Mouse (Mus musculus): ENCODE measurements around the gene Sema3b. TPM values are rescaled to one million over a fixed set of nuclear protein-coding genes. Genes with fewer than 3 reads are reported as not detected.

The Sema3b gene
- polyA plus RNA-seq, 1 experiment from 2014 or later = 5.1 TPM

DNA sequence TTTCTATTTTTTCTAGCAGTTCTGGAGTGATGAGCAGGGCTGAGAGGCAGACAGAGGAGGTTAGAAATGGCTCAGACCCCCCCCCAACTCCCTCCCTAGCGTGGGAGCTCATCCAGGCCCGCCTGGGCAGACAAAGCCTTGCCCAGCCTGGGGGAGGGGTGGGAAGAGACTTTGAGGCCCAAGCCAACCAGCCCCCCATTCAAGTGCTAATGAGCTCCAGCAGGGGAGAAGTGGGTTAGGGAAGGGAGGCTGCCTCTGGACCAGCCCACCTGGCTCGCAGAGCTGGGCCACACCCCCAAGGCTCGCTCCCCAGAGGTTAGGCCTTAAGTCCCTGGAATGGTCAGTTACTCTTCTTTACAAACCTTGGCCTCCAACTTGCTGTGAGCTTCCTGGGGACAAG is 21.5 kb upstream of the Sema3b start:
- 3% methylated on average over 4 of the region's 4 CpGs for WGBS
- H3K4me2 ChIP-seq (replicated peaks) = peak overlapping the region; percentile 99
- peak; percentile 44 for ATAC-seq (ENCODE audit: low FRiP score)
- peak overlapping the region; percentile 97 for H3K27ac ChIP-seq
- peaks cover 5% of the 10 kb centered on the region; the same call in 1 of the 2 replicates for H3K36me3 ChIP-seq
- H3K4me3 ChIP-seq = no peak overlapping the region; the same call in 1 of the 2 replicates
- no peaks in the 10 kb centered on the region for H3K9me3 ChIP-seq (replicated peaks)
- H3K4me1 ChIP-seq = peaks cover 91% of the 10 kb centered on the region
- H3K27me3 ChIP-seq = no peaks in the 10 kb centered on the region
- peak overlapping the region; percentile 68 for H3K9ac ChIP-seq

DNA sequence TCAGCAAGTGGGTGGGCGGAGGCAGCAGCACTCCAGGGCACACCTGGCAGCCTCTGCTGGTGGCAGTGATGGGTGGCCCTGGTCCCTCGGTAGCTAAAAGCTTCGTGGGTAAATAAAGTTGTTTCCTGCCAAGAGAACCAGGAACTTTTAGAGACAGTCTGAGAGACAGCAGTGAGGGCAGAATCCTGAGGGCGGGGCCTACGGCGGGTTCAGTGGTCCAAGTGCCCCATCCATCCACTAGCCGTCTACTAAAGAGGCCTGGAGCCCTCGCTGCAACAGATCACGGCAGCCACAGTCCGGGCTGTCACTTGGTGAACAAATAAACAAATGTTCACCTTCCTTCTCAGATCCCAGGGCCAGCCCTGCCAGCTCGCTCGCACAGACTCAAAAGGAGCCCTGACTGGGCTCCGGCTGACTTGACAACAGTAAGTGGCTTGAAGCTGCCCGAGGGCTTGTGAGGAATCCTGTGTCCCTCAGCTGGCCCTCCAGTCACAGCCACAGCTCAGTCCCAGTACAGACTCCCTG is 20.9 kb upstream of the Sema3b start:
- H3K4me3 ChIP-seq = peak overlapping the region; percentile 15
- WGBS = 8% methylated on average over 14 of the region's 14 CpGs
- no peaks in the 10 kb centered on the region for H3K27me3 ChIP-seq
- peaks cover 11% of the 10 kb centered on the region; the same call in 1 of the 2 replicates for H3K36me3 ChIP-seq
- H3K9ac ChIP-seq = peak overlapping the region; percentile 68
- peak; percentile 32 for ATAC-seq (ENCODE audit: low FRiP score)
- peak overlapping the region; percentile 99 for H3K4me2 ChIP-seq (replicated peaks)
- H3K27ac ChIP-seq = peak overlapping the region; percentile 97
- H3K4me1 ChIP-seq = peaks cover 95% of the 10 kb centered on the region
- no peaks in the 10 kb centered on the region for H3K9me3 ChIP-seq (replicated peaks)

DNA sequence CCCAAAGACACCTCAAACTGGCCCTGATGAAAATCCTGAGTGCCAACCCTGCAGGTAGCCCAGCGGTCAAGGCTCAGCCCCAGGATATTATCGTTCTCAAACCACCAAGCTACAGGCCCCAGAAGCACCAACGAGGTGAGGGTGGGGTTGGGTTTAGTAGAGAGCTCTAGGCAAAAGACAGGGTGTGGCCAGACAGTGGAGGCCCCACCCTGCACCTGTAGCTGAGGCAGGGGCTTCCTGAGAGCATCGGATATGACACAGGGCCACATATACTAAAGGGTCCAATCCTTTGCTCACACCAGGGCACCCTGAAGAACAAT is 20.3 kb upstream of the Sema3b start:
- H3K27me3 ChIP-seq = no peaks in the 10 kb centered on the region
- peaks cover 99% of the 10 kb centered on the region for H3K4me1 ChIP-seq
- no peaks in the 10 kb centered on the region for H3K9me3 ChIP-seq (replicated peaks)
- peaks cover 17% of the 10 kb centered on the region; the same call in 1 of the 2 replicates for H3K36me3 ChIP-seq
- WGBS = 24% methylated on average over 4 of the region's 4 CpGs
- ATAC-seq (ENCODE audit: low FRiP score) = no peak
- peak overlapping the region; percentile 99 for H3K4me2 ChIP-seq (replicated peaks)
- peak overlapping the region; percentile 97 for H3K27ac ChIP-seq
- peak overlapping the region; percentile 2; the same call in 1 of the 2 replicates for H3K4me3 ChIP-seq
- peak overlapping the region; percentile 68 for H3K9ac ChIP-seq

DNA sequence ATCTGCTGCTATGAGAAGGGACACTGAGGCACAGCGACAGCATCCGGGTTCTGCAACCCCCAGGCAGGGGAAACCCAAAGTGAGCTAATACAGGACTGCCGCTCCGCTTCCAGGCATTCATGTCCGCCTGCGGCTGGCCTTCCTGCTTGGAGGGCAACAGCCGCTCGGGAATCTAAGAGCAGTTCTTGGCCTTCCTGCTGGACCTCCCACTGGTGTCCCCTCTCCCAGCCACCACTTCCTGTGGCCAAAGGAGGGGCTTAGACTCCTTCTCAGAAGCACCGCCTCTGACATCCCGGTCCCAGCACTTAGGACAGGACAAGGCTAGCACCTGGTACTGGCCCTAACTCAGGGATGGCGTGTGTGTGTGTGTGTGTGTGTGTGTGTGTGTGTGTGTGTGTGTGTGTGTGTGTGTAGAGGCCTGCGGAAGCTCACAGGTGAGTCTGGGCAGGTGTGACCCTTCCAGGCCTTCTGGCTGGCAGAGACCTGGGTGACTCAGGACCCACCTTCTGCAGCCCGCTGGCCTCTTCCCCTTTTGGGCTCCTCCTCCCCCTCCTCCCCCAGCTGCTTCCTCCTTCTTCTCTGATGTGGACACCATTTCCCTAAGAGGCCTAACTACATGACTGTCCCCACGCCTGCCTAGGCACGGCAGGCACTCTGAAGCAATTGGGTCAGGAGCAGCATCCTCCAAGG is 19.8 kb upstream of the Sema3b start:
- Histone ChIP-seq H3K4me2 (replicated peaks) (peak overlapping the region; percentile 99), H3K27me3 (no peaks in the 10 kb centered on the region), H3K27ac (peak overlapping the region; percentile 97), H3K36me3 (peaks cover 18% of the 10 kb centered on the region; the same call in 1 of the 2 replicates), H3K9ac (peak overlapping the region; percentile 68), H3K9me3 (replicated peaks) (no peaks in the 10 kb centered on the region), H3K4me3 (peak overlapping the region; percentile 2; the same call in 1 of the 2 replicates), H3K4me1 (peaks cover 94% of the 10 kb centered on the region)
- ATAC-seq (ENCODE audit: low FRiP score) = no peak
- 29% methylated on average over 14 of the region's 15 CpGs for WGBS

DNA sequence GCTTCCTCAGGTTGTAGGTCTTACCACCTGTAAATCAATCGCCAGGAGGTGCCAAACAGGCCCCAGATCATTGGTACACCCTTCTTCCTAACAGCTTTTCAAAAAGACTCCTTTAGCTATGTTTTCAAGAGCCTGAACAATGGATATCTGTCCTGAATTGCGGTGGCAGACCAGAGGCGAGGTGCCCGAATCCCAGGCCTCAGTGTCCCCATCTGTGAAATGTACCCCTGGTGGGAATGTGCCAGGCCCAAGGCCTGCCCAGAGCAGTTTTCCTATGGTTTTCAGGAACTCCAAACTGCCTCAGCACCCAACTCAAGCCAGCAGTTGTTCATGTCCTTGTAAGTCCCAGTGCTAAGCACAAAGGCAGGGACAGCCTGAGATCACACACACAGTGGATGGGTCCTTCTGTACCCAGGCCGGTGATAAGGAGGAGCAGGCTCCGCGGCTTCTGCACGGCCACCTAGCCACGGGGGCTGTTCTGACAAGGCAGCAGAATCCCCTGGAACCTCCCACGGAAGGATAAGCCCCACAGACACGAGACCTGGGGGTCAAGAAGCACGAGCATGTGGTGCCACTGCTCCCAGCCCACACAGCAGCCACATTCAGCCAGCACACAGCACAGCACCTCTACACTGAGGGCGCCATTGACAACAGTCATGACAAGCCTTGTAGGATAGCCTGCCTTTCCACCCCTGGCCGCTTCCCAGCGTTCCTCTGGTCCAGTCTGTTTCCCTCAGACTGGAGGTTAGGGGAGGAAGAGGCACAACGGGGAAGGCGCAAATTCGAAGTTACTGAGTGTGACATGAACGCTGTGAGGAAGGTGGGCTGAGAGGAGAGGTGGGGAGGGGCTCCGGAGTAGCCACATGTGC is 18.6 kb upstream of the Sema3b start:
- peaks cover 25% of the 10 kb centered on the region for H3K36me3 ChIP-seq
- peak overlapping the region; percentile 97 for H3K27ac ChIP-seq
- no peak for ATAC-seq (ENCODE audit: low FRiP score)
- peaks cover 82% of the 10 kb centered on the region for H3K4me1 ChIP-seq
- 21% methylated on average over 20 of the region's 20 CpGs for WGBS
- peak overlapping the region; percentile 7; the same call in 1 of the 2 replicates for H3K4me3 ChIP-seq
- H3K27me3 ChIP-seq = no peaks in the 10 kb centered on the region
- H3K9ac ChIP-seq = peak overlapping the region; percentile 68
- H3K4me2 ChIP-seq (replicated peaks) = peak overlapping the region; percentile 99
- H3K9me3 ChIP-seq (replicated peaks) = no peaks in the 10 kb centered on the region

DNA sequence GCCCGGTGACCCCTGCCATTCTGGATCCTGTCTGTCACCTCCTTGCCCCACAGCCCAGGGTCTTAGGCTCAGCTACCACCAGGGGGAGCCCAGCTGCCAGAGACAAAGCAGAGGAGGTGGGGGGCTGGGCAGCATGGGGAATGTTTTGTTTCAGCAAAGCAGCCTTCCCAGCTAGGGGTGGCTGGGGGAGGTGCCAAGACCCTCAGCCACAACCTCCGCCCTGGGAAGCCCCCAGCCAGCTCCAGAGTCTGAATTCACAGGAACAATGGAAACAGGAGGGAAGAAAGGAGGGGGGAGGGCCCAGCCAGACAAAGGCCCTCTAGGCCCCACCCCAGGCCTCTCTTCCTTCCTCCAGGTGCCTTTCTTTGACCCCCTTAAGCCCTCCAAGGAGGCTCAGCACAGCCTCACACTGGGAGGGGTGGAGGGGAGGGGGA is 17.8 kb upstream of the Sema3b start:
- 0% methylated on average over 2 of the region's 2 CpGs for WGBS
- peaks cover 32% of the 10 kb centered on the region for H3K36me3 ChIP-seq
- peak overlapping the region; percentile 97 for H3K27ac ChIP-seq
- peak overlapping the region; percentile 99 for H3K4me2 ChIP-seq (replicated peaks)
- ATAC-seq (ENCODE audit: low FRiP score) = peak; percentile 72
- H3K4me1 ChIP-seq = peaks cover 74% of the 10 kb centered on the region
- H3K27me3 ChIP-seq = no peaks in the 10 kb centered on the region
- peak overlapping the region; percentile 68 for H3K9ac ChIP-seq
- H3K4me3 ChIP-seq = peak overlapping the region; percentile 3; the same call in 1 of the 2 replicates
- no peaks in the 10 kb centered on the region for H3K9me3 ChIP-seq (replicated peaks)

DNA sequence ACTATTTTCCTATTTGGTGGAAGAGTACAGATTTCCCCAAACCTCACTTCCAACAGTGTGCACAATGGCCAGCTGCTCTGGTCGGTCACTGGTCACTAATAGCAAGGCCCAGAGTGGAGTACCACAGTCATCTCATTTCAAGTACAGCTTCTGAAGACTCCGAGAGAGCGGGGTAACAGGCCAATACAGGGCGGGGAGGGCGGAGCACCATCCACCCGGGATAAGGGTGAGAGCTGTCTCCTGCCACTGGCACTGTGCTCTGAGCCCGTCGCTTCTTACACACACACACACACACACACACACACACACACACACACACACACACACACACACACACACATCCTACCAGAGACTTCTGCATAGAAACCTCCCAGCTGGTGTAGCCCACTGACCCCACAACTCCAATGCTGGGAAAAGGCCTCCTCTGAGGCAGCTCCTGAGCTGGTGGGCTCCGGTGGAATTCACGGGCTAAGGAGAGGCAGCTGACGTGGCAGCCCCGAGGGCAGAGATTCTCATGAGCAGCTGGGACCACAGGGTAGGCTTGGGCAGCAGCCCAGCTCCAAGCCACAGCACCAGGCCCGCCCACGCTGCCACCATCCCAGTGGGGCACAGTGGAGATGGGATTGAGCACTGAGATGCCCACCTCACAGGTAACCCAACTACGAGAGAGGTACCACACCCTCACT is 17.3 kb upstream of the Sema3b start:
- Histone ChIP-seq H3K4me1 (peaks cover 69% of the 10 kb centered on the region), H3K9me3 (replicated peaks) (no peaks in the 10 kb centered on the region), H3K4me3 (peak overlapping the region; percentile 3; the same call in 1 of the 2 replicates), H3K27me3 (no peaks in the 10 kb centered on the region), H3K27ac (peak overlapping the region; percentile 97), H3K36me3 (peaks cover 33% of the 10 kb centered on the region), H3K4me2 (replicated peaks) (peak overlapping the region; percentile 99), H3K9ac (peak overlapping the region; percentile 68)
- WGBS = 31% methylated on average over 14 of the region's 15 CpGs
- ATAC-seq (ENCODE audit: low FRiP score) = peak; percentile 45

DNA sequence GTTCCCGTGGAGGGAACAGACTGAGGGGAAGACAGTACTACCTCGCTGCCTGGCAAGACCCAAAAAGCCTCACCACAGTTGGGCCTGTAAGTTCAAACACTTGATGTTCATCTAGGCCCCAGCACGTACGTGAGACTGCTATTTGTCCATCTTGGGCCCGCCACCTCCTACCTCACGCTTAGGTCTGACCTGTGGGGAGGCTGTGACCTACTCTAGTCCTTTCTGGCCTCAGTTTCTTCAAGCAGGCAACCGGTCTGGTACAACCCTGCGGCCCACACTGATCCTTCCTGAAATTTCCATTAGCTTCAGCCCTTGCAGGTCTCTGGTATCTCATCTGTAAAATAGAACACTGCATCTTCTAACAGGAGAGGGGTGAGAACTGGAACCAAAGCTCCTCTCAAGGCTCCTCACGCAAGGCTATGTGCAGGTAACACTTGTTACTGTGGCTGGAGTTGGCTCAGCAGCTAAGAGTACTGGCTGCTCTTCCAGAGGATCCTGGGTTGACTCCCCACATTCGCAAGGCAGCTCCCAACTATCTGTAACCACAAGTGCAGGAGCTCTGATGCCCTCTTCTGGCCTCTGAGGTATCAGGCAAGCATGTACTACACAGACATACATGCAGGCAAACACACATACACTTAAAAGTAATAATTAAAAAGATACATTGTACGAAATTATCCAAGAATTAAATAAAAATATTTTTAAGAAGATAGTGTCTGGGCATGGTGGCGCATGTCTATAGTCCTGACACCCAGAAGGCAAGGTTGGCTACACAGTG is 16.5 kb upstream of the Sema3b start:
- Histone ChIP-seq H3K36me3 (peaks cover 35% of the 10 kb centered on the region), H3K9ac (peak overlapping the region; percentile 68), H3K4me2 (replicated peaks) (no peak overlapping the region), H3K9me3 (replicated peaks) (no peaks in the 10 kb centered on the region), H3K27ac (peak overlapping the region; percentile 97), H3K27me3 (no peaks in the 10 kb centered on the region), H3K4me3 (no peak overlapping the region), H3K4me1 (peaks cover 61% of the 10 kb centered on the region)
- ATAC-seq (ENCODE audit: low FRiP score) = no peak
- 89% methylated on average over 12 of the region's 12 CpGs for WGBS

DNA sequence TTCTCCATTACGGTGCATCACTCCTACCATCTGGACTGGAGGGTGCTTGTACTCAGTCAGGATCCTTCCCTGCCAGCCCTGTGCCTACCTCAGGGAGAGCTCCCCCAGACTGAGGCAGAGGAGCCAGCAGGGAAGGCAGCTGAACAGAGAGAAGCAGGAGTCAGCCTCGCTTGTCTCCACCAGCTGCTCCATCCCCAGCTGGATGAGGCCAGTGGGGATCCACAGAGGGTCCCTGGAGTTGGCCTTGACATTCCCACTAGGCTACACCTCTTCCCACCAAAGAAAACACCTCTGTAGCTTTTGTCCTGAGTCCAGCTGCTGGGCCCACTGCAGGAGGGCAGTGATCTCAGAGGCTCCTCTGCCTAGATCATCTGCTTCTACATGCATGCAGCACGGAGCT is 15.9 kb upstream of the Sema3b start:
- 80% methylated on average over 3 of the region's 3 CpGs for whole genome bisulfite sequencing
- H3K27ac ChIP-seq = peak overlapping the region; percentile 23

DNA sequence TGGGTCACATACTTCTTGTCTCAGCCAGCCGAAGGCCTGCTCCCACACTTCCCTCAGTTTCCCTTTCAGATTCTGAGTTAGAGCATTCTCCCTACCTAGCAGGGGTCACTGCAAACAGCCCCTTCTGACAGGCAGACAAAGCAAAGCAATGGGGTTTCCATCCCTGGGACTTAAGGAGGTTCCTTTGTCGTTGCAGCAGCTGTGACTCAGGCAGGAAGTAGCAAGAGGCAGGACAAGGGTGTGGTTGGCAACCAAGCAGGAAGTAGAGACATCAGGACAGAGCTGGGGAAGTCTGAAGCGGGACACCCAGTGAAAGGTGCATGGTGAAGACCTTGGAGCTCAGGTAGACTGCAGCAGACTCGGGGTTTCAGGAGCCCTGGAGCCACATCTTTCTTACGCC is 15.5 kb upstream of the Sema3b start:
- Histone ChIP-seq H3K36me3 (peaks cover 45% of the 10 kb centered on the region), H3K9me3 (replicated peaks) (no peaks in the 10 kb centered on the region), H3K27ac (peak overlapping the region; percentile 23; the same call in 1 of the 2 replicates), H3K4me3 (no peak overlapping the region), H3K27me3 (no peaks in the 10 kb centered on the region), H3K4me2 (replicated peaks) (no peak overlapping the region), H3K9ac (peak overlapping the region; percentile 38; the same call in 1 of the 2 replicates), H3K4me1 (peaks cover 56% of the 10 kb centered on the region)
- 74% methylated on average over 5 of the region's 5 CpGs for WGBS
- ATAC-seq (ENCODE audit: low FRiP score) = no peak

More for the DNA sequence above, 15.9 kb upstream of the Sema3b start:
- Histone ChIP-seq H3K4me1 (peaks cover 56% of the 10 kb centered on the region), H3K9ac (peak overlapping the region; percentile 33; the same call in 1 of the 2 replicates), H3K4me2 (replicated peaks) (no peak overlapping the region), H3K4me3 (no peak overlapping the region), H3K9me3 (replicated peaks) (no peaks in the 10 kb centered on the region), H3K27me3 (no peaks in the 10 kb centered on the region), H3K36me3 (peaks cover 41% of the 10 kb centered on the region)
- ATAC-seq (ENCODE audit: low FRiP score) = no peak

DNA sequence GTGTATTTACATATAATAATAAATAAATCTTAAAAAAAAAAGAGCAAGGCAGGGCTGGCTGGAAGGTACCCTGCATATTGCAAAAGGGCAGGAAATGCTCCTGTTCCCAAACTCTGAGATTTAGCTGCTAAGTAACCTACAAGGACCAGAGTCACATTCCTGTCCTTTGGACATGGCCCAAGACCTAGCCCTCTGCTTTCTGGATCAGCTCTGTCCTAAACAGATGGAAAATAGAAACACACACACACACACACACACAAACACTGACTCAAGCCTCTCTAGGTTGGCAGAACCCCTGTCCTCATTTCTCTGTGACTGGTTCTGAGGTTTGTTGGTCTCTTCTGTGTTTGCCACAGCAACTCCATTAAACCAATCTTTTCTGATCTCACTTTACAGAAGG is 11.9 kb upstream of the Sema3b start:
- no peaks in the 10 kb centered on the region for H3K27me3 ChIP-seq
- H3K4me3 ChIP-seq = no peak overlapping the region
- no peak overlapping the region for H3K4me2 ChIP-seq (replicated peaks)
- ATAC-seq (ENCODE audit: low FRiP score) = no peak
- H3K4me1 ChIP-seq = peaks cover 28% of the 10 kb centered on the region
- no peak overlapping the region for H3K27ac ChIP-seq
- H3K36me3 ChIP-seq = peaks cover 73% of the 10 kb centered on the region
- H3K9me3 ChIP-seq (replicated peaks) = no peaks in the 10 kb centered on the region
- H3K9ac ChIP-seq = no peak overlapping the region

Data from hindbrain, embryonic 12.5 days (tissue).